Mouse (Mus musculus): ENCODE results near the gene Litaf. TPM values are rescaled to one million over a fixed set of nuclear protein-coding genes. Genes with fewer than 3 reads are reported as not detected.
"Not testable (repeated sequence)": the region's sequence is repeated elsewhere in the genome, so short reads cannot be mapped to it uniquely, and the experiment has no call there.

The Litaf gene
- polyA plus RNA-seq, 1 experiment from 2014 or later, result 26.1 TPM

- Histone ChIP-seq H3K27me3 (replicated peaks) (no peaks in the 10 kb centered on the region), H3K4me3 (replicated peaks) (no peak overlapping the region), H3K9ac (replicated peaks) (no peak overlapping the region), H3K4me2 (no peak overlapping the region), H3K4me1 (no peaks in the 10 kb centered on the region), H3K27ac (replicated peaks) (no peak overlapping the region), H3K9me3 (replicated peaks) (no peaks in the 10 kb centered on the region), H3K36me3 (no peaks in the 10 kb centered on the region)
- WGBS, result 59% methylated on average over 11 of the region's 11 CpGs
- no peak for ATAC-seq (ENCODE audit: low FRiP score)
Measured at GRCm38 (mm10) chr16:11017807-11018595, 48.0 kb downstream of the Litaf start.

GRCm38 (mm10) chr16:11016353-11016752 is 49.6 kb downstream of the Litaf start:
- Histone ChIP-seq H3K9me3 (replicated peaks) (no peaks in the 10 kb centered on the region), H3K4me3 (replicated peaks) (no peak overlapping the region), H3K4me1 (peaks cover 6% of the 10 kb centered on the region), H3K4me2 (no peak overlapping the region), H3K36me3 (no peaks in the 10 kb centered on the region), H3K27ac (replicated peaks) (no peak overlapping the region), H3K9ac (replicated peaks) (no peak overlapping the region), H3K27me3 (replicated peaks) (no peaks in the 10 kb centered on the region)
- ATAC-seq (ENCODE audit: low FRiP score), result no peak
- WGBS, result 77% methylated on average over 4 of the region's 4 CpGs

GRCm38 (mm10) chr16:11014407-11014806 is 51.5 kb downstream of the Litaf start:
- no peak overlapping the region for H3K4me3 ChIP-seq (replicated peaks)
- no peaks in the 10 kb centered on the region for H3K27me3 ChIP-seq (replicated peaks)
- ATAC-seq (ENCODE audit: low FRiP score), result no peak
- no peak overlapping the region for H3K4me2 ChIP-seq
- no peak overlapping the region for H3K9ac ChIP-seq (replicated peaks)
- 83% methylated on average over 3 of the region's 3 CpGs for WGBS
- H3K9me3 ChIP-seq (replicated peaks), result no peaks in the 10 kb centered on the region
- no peak overlapping the region for H3K27ac ChIP-seq (replicated peaks)
- no peaks in the 10 kb centered on the region for H3K36me3 ChIP-seq
- peaks cover 6% of the 10 kb centered on the region for H3K4me1 ChIP-seq

GRCm38 (mm10) chr16:11013464-11014147 is 52.4 kb downstream of the Litaf start:
- not testable (repeated sequence) for H3K4me3 ChIP-seq (replicated peaks); ATAC-seq (ENCODE audit: low FRiP score); H3K9ac ChIP-seq (replicated peaks); H3K4me2 ChIP-seq; H3K9me3 ChIP-seq (replicated peaks); H3K36me3 ChIP-seq; H3K27me3 ChIP-seq (replicated peaks); H3K27ac ChIP-seq (replicated peaks); H3K4me1 ChIP-seq
- WGBS, result 88% methylated on average over 13 of the region's 19 CpGs

GRCm38 (mm10) chr16:11012571-11013463 is 53.1 kb downstream of the Litaf start:
- no peaks in the 10 kb centered on the region for H3K36me3 ChIP-seq
- H3K9me3 ChIP-seq (replicated peaks), result no peaks in the 10 kb centered on the region
- H3K4me3 ChIP-seq (replicated peaks), result no peak overlapping the region
- H3K4me1 ChIP-seq, result peaks cover 12% of the 10 kb centered on the region
- peak overlapping the region; percentile 23; the same call in 1 of the 2 replicates for H3K27ac ChIP-seq (replicated peaks)
- H3K27me3 ChIP-seq (replicated peaks), result no peaks in the 10 kb centered on the region
- H3K4me2 ChIP-seq, result no peak overlapping the region
- H3K9ac ChIP-seq (replicated peaks), result no peak overlapping the region
- WGBS, result 63% methylated on average over 11 of the region's 11 CpGs
- ATAC-seq (ENCODE audit: low FRiP score), result no peak

GRCm38 (mm10) chr16:11011939-11012338 is 54.0 kb downstream of the Litaf start:
- 97% methylated on average over 4 of the region's 4 CpGs for WGBS
- H3K27ac ChIP-seq (replicated peaks), result peak overlapping the region; percentile 23; the same call in 1 of the 2 replicates

GRCm38 (mm10) chr16:11011206-11011605 is 54.8 kb downstream of the Litaf start:
- no peak overlapping the region for H3K9ac ChIP-seq (replicated peaks)
- H3K4me3 ChIP-seq (replicated peaks), result no peak overlapping the region
- H3K4me2 ChIP-seq, result no peak overlapping the region
- ATAC-seq (ENCODE audit: low FRiP score), result no peak
- H3K27ac ChIP-seq (replicated peaks), result no peak overlapping the region
- no peaks in the 10 kb centered on the region for H3K9me3 ChIP-seq (replicated peaks)
- H3K27me3 ChIP-seq (replicated peaks), result no peaks in the 10 kb centered on the region
- 87% methylated on average over 2 of the region's 2 CpGs for WGBS
- no peaks in the 10 kb centered on the region for H3K36me3 ChIP-seq
- peaks cover 15% of the 10 kb centered on the region for H3K4me1 ChIP-seq

More at GRCm38 (mm10) chr16:11011939-11012338, 54.0 kb downstream of the Litaf start:
- Histone ChIP-seq H3K36me3 (no peaks in the 10 kb centered on the region), H3K9me3 (replicated peaks) (no peaks in the 10 kb centered on the region), H3K4me1 (peaks cover 12% of the 10 kb centered on the region), H3K4me3 (replicated peaks) (no peak overlapping the region), H3K27me3 (replicated peaks) (no peaks in the 10 kb centered on the region), H3K9ac (replicated peaks) (no peak overlapping the region), H3K4me2 (no peak overlapping the region)
- ATAC-seq (ENCODE audit: low FRiP score), result no peak

- Histone ChIP-seq H3K4me2 (no peak overlapping the region), H3K9ac (replicated peaks) (no peak overlapping the region), H3K4me1 (peaks cover 18% of the 10 kb centered on the region), H3K9me3 (replicated peaks) (no peaks in the 10 kb centered on the region), H3K27me3 (replicated peaks) (no peaks in the 10 kb centered on the region), H3K27ac (replicated peaks) (no peak overlapping the region), H3K36me3 (no peaks in the 10 kb centered on the region), H3K4me3 (replicated peaks) (no peak overlapping the region)
- 97% methylated on average over 4 of the region's 4 CpGs for WGBS
- ATAC-seq (ENCODE audit: low FRiP score), result no peak
Measured at GRCm38 (mm10) chr16:11010270-11010669, 55.7 kb downstream of the Litaf start.

- Histone ChIP-seq H3K9me3 (replicated peaks) (no peaks in the 10 kb centered on the region), H3K36me3 (no peaks in the 10 kb centered on the region), H3K4me2 (peak overlapping the region; percentile 25), H3K9ac (replicated peaks) (no peak overlapping the region), H3K4me1 (peaks cover 18% of the 10 kb centered on the region), H3K27ac (replicated peaks) (peak overlapping the region; percentile 75), H3K4me3 (replicated peaks) (no peak overlapping the region), H3K27me3 (replicated peaks) (no peaks in the 10 kb centered on the region)
- WGBS, result 44% methylated on average over 15 of the region's 15 CpGs
- ATAC-seq (ENCODE audit: low FRiP score), result no peak; the same call in 1 of the 2 replicates
Measured at GRCm38 (mm10) chr16:11008162-11008991, 57.6 kb downstream of the Litaf start.

GRCm38 (mm10) chr16:11006100-11006499 is 59.9 kb downstream of the Litaf start:
- no peaks in the 10 kb centered on the region for H3K36me3 ChIP-seq

More at GRCm38 (mm10) chr16:11006100-11006499, 59.9 kb downstream of the Litaf start:
- no peaks in the 10 kb centered on the region for H3K27me3 ChIP-seq (replicated peaks)
- H3K9me3 ChIP-seq (replicated peaks), result no peaks in the 10 kb centered on the region
- peak overlapping the region; percentile 75 for H3K27ac ChIP-seq (replicated peaks)
- ATAC-seq (ENCODE audit: low FRiP score), result no peak
- no peak overlapping the region for H3K4me3 ChIP-seq (replicated peaks)
- no peak overlapping the region for H3K9ac ChIP-seq (replicated peaks)
- 79% methylated on average over 6 of the region's 6 CpGs for WGBS
- no peak overlapping the region for H3K4me2 ChIP-seq
- peaks cover 12% of the 10 kb centered on the region for H3K4me1 ChIP-seq
